Comparison of ENCODE assay signal across 18 mouse cellular contexts in genomic region chr9:92132440-92132839, GRCm38 (mm10).
DNase-seq lines count a peak whose midpoint lies in the region; ATAC-seq and TF ChIP-seq lines count a peak whose summit lies in the region.
"Had no signal": no experiment of that assay in that cellular context is flagged by ENCODE, and none has a peak within 500 bp of the region (broad histone marks: within the 10 kb centered on the region; RNA-seq: fewer than 3 reads in every experiment).

No protein-coding gene starts in this region.

- no peak for TF ChIP-seq CTCF in liver, adult 2 months (IDR thresholded peaks at IDR 0.05; ENCODE audit: low read depth, low read length)
- TF ChIP-seq CTCF in hindbrain, postnatal 0 days (IDR thresholded peaks at IDR 0.05; ENCODE audit: low read depth): no peak

- H3K4me2 ChIP-seq in liver, embryonic 12.5 days: no peak overlapping the region
- H3K4me2 ChIP-seq in hindbrain, postnatal 0 days (ENCODE audit: low read depth, low read length): peak overlapping the region; percentile 7; the same call in 1 of the 2 replicates
- H3K4me2 ChIP-seq in midbrain, embryonic 16.5 days (ENCODE audit: low read length): peak overlapping the region; percentile 36
- H3K4me2 ChIP-seq: heart, embryonic 11.5 days had no signal

- H3K9me3 ChIP-seq in liver, embryonic 12.5 days (replicated peaks): no peaks in the 10 kb centered on the region
- no peaks in the 10 kb centered on the region for H3K9me3 ChIP-seq in hindbrain, postnatal 0 days (ENCODE audit: low read length)
- H3K9me3 ChIP-seq in midbrain, embryonic 16.5 days (replicated peaks; ENCODE audit: control insufficient read depth, low read length, poor library complexity, severe bottlenecking): no peaks in the 10 kb centered on the region

- ATAC-seq in liver, embryonic 12.5 days: no peak
- no peak for ATAC-seq in hindbrain, postnatal 0 days
- no peak for ATAC-seq in midbrain, embryonic 16.5 days
- ATAC-seq in megakaryocyte, adult 5-6 weeks (ENCODE audit: poor library complexity, severe bottlenecking): no peak
- ATAC-seq: CD4-positive, CD25-positive, alpha-beta regulatory T cell, adult 4 months had no signal

- no peak overlapping the region for H3K27ac ChIP-seq in liver, adult 2 months (replicated peaks; ENCODE audit: insufficient read depth, low read depth, low read length)
- H3K27ac ChIP-seq in liver, embryonic 12.5 days: no peak overlapping the region
- no peak overlapping the region for H3K27ac ChIP-seq in hindbrain, postnatal 0 days
- H3K27ac ChIP-seq in midbrain, embryonic 16.5 days (ENCODE audit: low read length): no peak overlapping the region
- H3K27ac ChIP-seq: stomach, postnatal 0 days had no signal

- no peak overlapping the region for H3K4me3 ChIP-seq in liver, adult 2 months (ENCODE audit: insufficient read depth, low read depth, low read length)
- no peak overlapping the region for H3K4me3 ChIP-seq in liver, embryonic 12.5 days
- no peak overlapping the region for H3K4me3 ChIP-seq in hindbrain, postnatal 0 days (ENCODE audit: low read length)
- no peak overlapping the region for H3K4me3 ChIP-seq in midbrain, embryonic 16.5 days (ENCODE audit: low read depth, low read length)

- H3K79me2 ChIP-seq in liver, adult 2 months (ENCODE audit: control insufficient read depth, insufficient read depth, low read length): no peaks in the 10 kb centered on the region

- no peak for TF ChIP-seq POLR2A in liver, adult 2 months (IDR thresholded peaks at IDR 0.05; ENCODE audit: extremely low read depth, insufficient read depth, low read length)

- H3K36me3 ChIP-seq in liver, adult 2 months (ENCODE audit: control insufficient read depth, insufficient read depth, low read length): no peaks in the 10 kb centered on the region
- H3K36me3 ChIP-seq in liver, embryonic 12.5 days: no peaks in the 10 kb centered on the region
- H3K36me3 ChIP-seq in hindbrain, postnatal 0 days (ENCODE audit: insufficient read depth, low read length): no peaks in the 10 kb centered on the region
- H3K36me3 ChIP-seq in midbrain, embryonic 16.5 days (ENCODE audit: control insufficient read depth, insufficient read depth, low read length): no peaks in the 10 kb centered on the region

- no peak overlapping the region for H3K9ac ChIP-seq in liver, adult 2 months (ENCODE audit: low read depth, low read length)
- no peak overlapping the region for H3K9ac ChIP-seq in liver, embryonic 12.5 days
- no peak overlapping the region for H3K9ac ChIP-seq in hindbrain, postnatal 0 days (replicated peaks; ENCODE audit: low read length)
- H3K9ac ChIP-seq in midbrain, embryonic 16.5 days (ENCODE audit: low read depth, low read length): no peak overlapping the region

- DNase-seq in liver, adult 2 months (ENCODE audit: extremely low read depth, low read depth, low spot score): peak; percentile 17
- peak; percentile 38 for DNase-seq in embryo, embryonic 9.5 days (ENCODE audit: extremely low spot score)
- peak; percentile 6 for DNase-seq in hindbrain, postnatal 0 days (ENCODE audit: low spot score)
- DNase-seq in spleen, postnatal 14 days (ENCODE audit: low spot score in 2 of 2): no peak
- DNase-seq: adrenal gland, postnatal 10 days; cerebellum, postnatal 10 days; gastrocnemius, postnatal 10 days; heart, postnatal 36 days; kidney, adult 18-20 months; kidney, postnatal 25 days; lung, postnatal 4 days; thymus, postnatal 25 days had no signal

- H3K4me1 ChIP-seq in liver, adult 2 months (ENCODE audit: control insufficient read depth, insufficient read depth, low read length): peaks cover 1% of the 10 kb centered on the region; the same call in 1 of the 2 replicates
- no peaks in the 10 kb centered on the region for H3K4me1 ChIP-seq in liver, embryonic 12.5 days
- H3K4me1 ChIP-seq in hindbrain, postnatal 0 days (ENCODE audit: insufficient read depth, low read length): no peaks in the 10 kb centered on the region
- no peaks in the 10 kb centered on the region for H3K4me1 ChIP-seq in midbrain, embryonic 16.5 days (ENCODE audit: control insufficient read depth, insufficient read depth, low read length)

- no peaks in the 10 kb centered on the region for H3K27me3 ChIP-seq in liver, adult 2 months (ENCODE audit: control insufficient read depth, insufficient read depth, low read length)
- no peaks in the 10 kb centered on the region for H3K27me3 ChIP-seq in liver, embryonic 12.5 days (replicated peaks)
- H3K27me3 ChIP-seq in hindbrain, postnatal 0 days (ENCODE audit: insufficient read depth, low read length): no peaks in the 10 kb centered on the region
- no peaks in the 10 kb centered on the region for H3K27me3 ChIP-seq in midbrain, embryonic 16.5 days (ENCODE audit: control insufficient read depth, insufficient read depth, low read depth, low read length)

- WGBS in liver, adult 2 months: 16% methylated on average over 9 of the region's 9 CpGs
- 63% methylated on average over 9 of the region's 9 CpGs for WGBS in liver, embryonic 12.5 days (ENCODE audit: insufficient replicate concordance)
- WGBS in hindbrain, postnatal 0 days: 35% methylated on average over 9 of the region's 9 CpGs
- 44% methylated on average over 9 of the region's 9 CpGs for WGBS in midbrain, embryonic 16.5 days

Comparison
In these comparisons a context has a peak if more than half of its experiments do, and no peak if none do; other contexts are left out.
1. DNase-seq: peak in liver, adult 2 months (single experiment), embryo, embryonic 9.5 days (single experiment) and hindbrain, postnatal 0 days (single experiment); none in spleen, postnatal 14 days (0 of 2).